Mouse (Mus musculus): ENCODE measurements at regions not wholly inside any gene's neighbourhood (a gene's known extent, or its start where the extent isn't known, plus 50 kb on each side); places are given as distances from the start of the nearest gene placed in this dataset.

DNA sequence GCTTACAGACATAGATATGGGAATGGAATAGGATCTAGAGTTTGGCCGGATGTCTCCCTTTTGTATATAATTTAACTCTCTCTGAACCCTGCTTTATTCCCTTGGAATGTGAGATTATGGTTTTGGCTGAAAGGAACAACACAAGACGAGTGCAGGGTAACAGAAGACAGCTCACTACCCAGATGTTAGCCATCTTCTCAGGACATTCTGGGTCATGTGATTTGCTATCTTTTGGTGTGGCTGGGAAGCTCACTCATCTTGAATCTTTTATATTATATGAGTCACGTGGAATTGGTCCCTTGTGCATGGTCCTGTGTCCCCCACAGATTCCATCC is 108.6 kb upstream of the Tmc3 start:
- TF ChIP-seq POLR2A (IDR thresholded peaks at IDR 0.05; ENCODE audit: control insufficient read depth, extremely low read depth, insufficient read depth, low read length, poor library complexity) (no peak), CTCF (IDR thresholded peaks at IDR 0.05; ENCODE audit: borderline replicate concordance, control insufficient read depth, extremely low read depth, insufficient read depth, low read length, poor library complexity) (no peak)
